Mouse (Mus musculus) lung, adult 2 months (tissue): ENCODE data around the gene N4bp1.

ENCODE experiments used
- CTCF ChIP-seq: fragments of 200-500 bp; IDR thresholded peaks from 2 replicates; pipeline ENCODE4 v1.5.1; 2011; ENCODE audit warnings: mild to moderate bottlenecking, low read length, control low read depth; ENCODE audit not compliant: insufficient read depth
- POLR2A ChIP-seq: fragments of 200-500 bp; IDR thresholded peaks from 2 replicates; pipeline ENCODE4 v1.6.1; 2011; ENCODE audit warnings: low read depth, mild to moderate bottlenecking, control low read depth, low read length, borderline replicate concordance; ENCODE audit errors: extremely low read depth

- TF ChIP-seq CTCF (no peak), POLR2A (no peak)
These were observed 34.2 kb upstream of the N4bp1 start for GRCm38 (mm10) chr8:86919262-86919661.
